Mouse (Mus musculus) hindbrain, embryonic 13.5 days (tissue): Measurements from ENCODE around the gene Trim62. TPM values are rescaled to one million over a fixed set of nuclear protein-coding genes. Genes with fewer than 3 reads are reported as not detected.
A peak's percentile ranks its signal among the peaks of the same experiment; 100 is the strongest.

Experiments
- ATAC-seq: fragments of 200-750 bp; cut with Nextera tagmentation; 2 replicates; pipeline ENCODE4 v1.8.0; 2017; ENCODE audit warnings: moderate TSS enrichment; ENCODE audit not compliant: low FRiP score
- H3K27ac ChIP-seq: fragments of 300-500 bp; sonication (generic); 2 replicates; pipeline ENCODE4 v1.5.1; 2015; ENCODE audit warnings: inconsistent platforms, mild to moderate bottlenecking, moderate library complexity
- H3K27me3 ChIP-seq: fragments of 300-500 bp; sonication (generic); 2 replicates; pipeline ENCODE4 v1.6.1; 2015; ENCODE audit warnings: mild to moderate bottlenecking, inconsistent platforms
- H3K36me3 ChIP-seq: fragments of 300-500 bp; sonication (generic); 2 replicates; pipeline ENCODE4 v1.6.1; 2015; ENCODE audit warnings: mild to moderate bottlenecking, inconsistent platforms
- H3K4me1 ChIP-seq: fragments of 300-500 bp; sonication (generic); replicated peaks from 2 replicates; pipeline ENCODE4 v1.6.1; 2015; ENCODE audit warnings: inconsistent platforms
- H3K4me2 ChIP-seq: fragments of 300-500 bp; sonication (generic); 2 replicates; pipeline ENCODE4 v1.6.1; 2015; ENCODE audit warnings: inconsistent platforms, mild to moderate bottlenecking, moderate library complexity
- H3K4me3 ChIP-seq: fragments of 300-500 bp; sonication (generic); 2 replicates; pipeline ENCODE4 v1.5.1; 2015; ENCODE audit warnings: mild to moderate bottlenecking, inconsistent platforms
- H3K9ac ChIP-seq: fragments of 300-500 bp; sonication (generic); 2 replicates; pipeline ENCODE4 v1.6.1; 2015; ENCODE audit warnings: mild to moderate bottlenecking, inconsistent platforms
- H3K9me3 ChIP-seq: fragments of 300-500 bp; sonication (generic); 2 replicates; pipeline ENCODE4 v1.6.1; 2016; ENCODE audit warnings: inconsistent platforms
- WGBS: fragments of 180-500 bp; shearing (Covaris S2); methylation state at CpG from one replicate; pipeline ENCODE4 v1.1.7; 2015; 5-methylcytosine and 5-hydroxymethylcytosine counted together
- polyA plus RNA-seq: library from polyadenylated mRNA; unstranded; fragments of >200 nt; fragmentation: Nextera tagmentation; extraction: Ambion mirVana; gene quantifications from 2 replicates; pipeline ENCODE4 v1.2.1, GENCODE M21; 2015

The Trim62 gene
- 19.2 and 20.0 TPM in 2 replicates for polyA plus RNA-seq

- peak within 1 kb of the TSS; percentile 86 for H3K4me3 ChIP-seq
- no peaks in the 10 kb centered on the region for H3K9me3 ChIP-seq
- H3K4me2 ChIP-seq: peak within 1 kb of the TSS; percentile 88
- under 1% methylated on average over 29 of the region's 37 CpGs for WGBS
- peaks cover 4% of the 10 kb centered on the region; the same call in 1 of the 2 replicates for H3K36me3 ChIP-seq
- peak; percentile 68 for ATAC-seq
- peak within 1 kb of the TSS; percentile 93 for H3K27ac ChIP-seq
- peaks cover 66% of the 10 kb centered on the region for H3K4me1 ChIP-seq
- H3K27me3 ChIP-seq: no peaks in the 10 kb centered on the region
- H3K9ac ChIP-seq: peak within 1 kb of the TSS; percentile 96
Observed at GRCm38 (mm10) chr4:128883379-128883781, at the start of gene Trim62. Trim62 (plus strand) TSS chr4:128883580.

- Histone ChIP-seq H3K9me3 (no peaks in the 10 kb centered on the region), H3K4me2 (no peak overlapping the region), H3K36me3 (no peaks in the 10 kb centered on the region), H3K27me3 (no peaks in the 10 kb centered on the region), H3K4me1 (peaks cover 28% of the 10 kb centered on the region), H3K4me3 (no peak overlapping the region), H3K9ac (no peak overlapping the region), H3K27ac (peak overlapping the region; percentile 53; the same call in 1 of the 2 replicates)
- no peak for ATAC-seq
- WGBS: 73% methylated on average over 5 of the region's 5 CpGs
Observed at GRCm38 (mm10) chr4:128838202-128838601, 45.2 kb upstream of the Trim62 start.

GRCm38 (mm10) chr4:128839811-128840738 is 43.3 kb upstream of the Trim62 start:
- H3K4me2 ChIP-seq: no peak overlapping the region
- WGBS: 57% methylated on average over 16 of the region's 16 CpGs
- H3K4me3 ChIP-seq: no peak overlapping the region
- peaks cover 38% of the 10 kb centered on the region for H3K4me1 ChIP-seq
- H3K9me3 ChIP-seq: no peaks in the 10 kb centered on the region
- peak overlapping the region; percentile 69 for H3K27ac ChIP-seq
- no peak overlapping the region for H3K9ac ChIP-seq
- no peaks in the 10 kb centered on the region for H3K36me3 ChIP-seq
- ATAC-seq: no peak; the same call in 1 of the 2 replicates
- no peaks in the 10 kb centered on the region for H3K27me3 ChIP-seq

GRCm38 (mm10) chr4:128841259-128841658 is 42.1 kb upstream of the Trim62 start:
- H3K9me3 ChIP-seq: no peaks in the 10 kb centered on the region
- WGBS: 25% methylated on average over 8 of the region's 8 CpGs
- H3K4me2 ChIP-seq: no peak overlapping the region
- H3K4me1 ChIP-seq: peaks cover 44% of the 10 kb centered on the region
- H3K36me3 ChIP-seq: no peaks in the 10 kb centered on the region
- no peaks in the 10 kb centered on the region for H3K27me3 ChIP-seq
- H3K9ac ChIP-seq: no peak overlapping the region
- H3K4me3 ChIP-seq: no peak overlapping the region
- no peak for ATAC-seq
- no peak overlapping the region for H3K27ac ChIP-seq

GRCm38 (mm10) chr4:128844566-128844965 is 38.8 kb upstream of the Trim62 start:
- no peak overlapping the region for H3K4me3 ChIP-seq
- 0 out of 2 replicates have a peak overlapping the region, but pooled peaks have one; percentile 40 for H3K27ac ChIP-seq
- ATAC-seq: no peak
- no peaks in the 10 kb centered on the region for H3K36me3 ChIP-seq
- no peak overlapping the region for H3K4me2 ChIP-seq
- WGBS: 42% methylated on average over 13 of the region's 13 CpGs
- H3K9me3 ChIP-seq: no peaks in the 10 kb centered on the region
- peaks cover 34% of the 10 kb centered on the region for H3K4me1 ChIP-seq
- no peak overlapping the region for H3K9ac ChIP-seq
- H3K27me3 ChIP-seq: no peaks in the 10 kb centered on the region

- Histone ChIP-seq H3K9me3 (no peaks in the 10 kb centered on the region), H3K9ac (no peak overlapping the region), H3K27me3 (no peaks in the 10 kb centered on the region), H3K4me3 (no peak overlapping the region), H3K36me3 (no peaks in the 10 kb centered on the region), H3K4me1 (peaks cover 25% of the 10 kb centered on the region), H3K27ac (0 out of 2 replicates have a peak overlapping the region, but pooled peaks have one; percentile 30), H3K4me2 (no peak overlapping the region)
- 68% methylated on average over 12 of the region's 12 CpGs for WGBS
- ATAC-seq: no peak
Observed at GRCm38 (mm10) chr4:128845367-128845973, 37.9 kb upstream of the Trim62 start.

- no peaks in the 10 kb centered on the region for H3K36me3 ChIP-seq
- ATAC-seq: no peak
- H3K9me3 ChIP-seq: no peaks in the 10 kb centered on the region
- no peak overlapping the region for H3K27ac ChIP-seq
- peaks cover 16% of the 10 kb centered on the region; the same call in 1 of the 2 replicates for H3K4me1 ChIP-seq
- no peak overlapping the region for H3K4me3 ChIP-seq
- H3K9ac ChIP-seq: 0 out of 2 replicates have a peak overlapping the region, but pooled peaks have one; percentile 29
- no peaks in the 10 kb centered on the region for H3K27me3 ChIP-seq
- no peak overlapping the region for H3K4me2 ChIP-seq
- 90% methylated on average over 3 of the region's 3 CpGs for WGBS
Observed at GRCm38 (mm10) chr4:128848961-128849360, 34.4 kb upstream of the Trim62 start.

- no peak overlapping the region for H3K9ac ChIP-seq
- no peak for ATAC-seq
- no peaks in the 10 kb centered on the region for H3K27me3 ChIP-seq
- peaks cover 10% of the 10 kb centered on the region; the same call in 1 of the 2 replicates for H3K4me1 ChIP-seq
- no peak overlapping the region for H3K27ac ChIP-seq
- no peak overlapping the region for H3K4me3 ChIP-seq
- 83% methylated on average over 7 of the region's 7 CpGs for WGBS
- no peak overlapping the region for H3K4me2 ChIP-seq
- no peaks in the 10 kb centered on the region for H3K9me3 ChIP-seq
- H3K36me3 ChIP-seq: no peaks in the 10 kb centered on the region
Observed at GRCm38 (mm10) chr4:128849686-128850085, 33.7 kb upstream of the Trim62 start.

- Histone ChIP-seq H3K4me2 (no peak overlapping the region), H3K4me3 (no peak overlapping the region), H3K36me3 (no peaks in the 10 kb centered on the region), H3K27ac (no peak overlapping the region), H3K9me3 (no peaks in the 10 kb centered on the region), H3K27me3 (no peaks in the 10 kb centered on the region), H3K9ac (no peak overlapping the region), H3K4me1 (0 out of 2 replicates have a peak, but pooled peaks cover 2% of the 10 kb centered on the region)
- WGBS: 90% methylated on average over 12 of the region's 12 CpGs
- no peak for ATAC-seq
Observed at GRCm38 (mm10) chr4:128852266-128852887, 31.0 kb upstream of the Trim62 start.

GRCm38 (mm10) chr4:128853117-128853516 is 30.3 kb upstream of the Trim62 start:
- Histone ChIP-seq H3K27me3 (no peaks in the 10 kb centered on the region), H3K4me3 (no peak overlapping the region), H3K9me3 (no peaks in the 10 kb centered on the region), H3K27ac (no peak overlapping the region), H3K9ac (no peak overlapping the region), H3K36me3 (no peaks in the 10 kb centered on the region), H3K4me1 (0 out of 2 replicates have a peak, but pooled peaks cover 7% of the 10 kb centered on the region), H3K4me2 (no peak overlapping the region)
- WGBS: 74% methylated on average over 11 of the region's 11 CpGs
- no peak for ATAC-seq

GRCm38 (mm10) chr4:128855613-128856040 is 27.8 kb upstream of the Trim62 start:
- ATAC-seq: no peak
- H3K4me1 ChIP-seq: 0 out of 2 replicates have a peak, but pooled peaks cover 7% of the 10 kb centered on the region
- no peaks in the 10 kb centered on the region for H3K36me3 ChIP-seq
- no peaks in the 10 kb centered on the region for H3K27me3 ChIP-seq
- H3K9ac ChIP-seq: no peak overlapping the region
- no peak overlapping the region for H3K4me3 ChIP-seq
- no peak overlapping the region for H3K27ac ChIP-seq
- WGBS: 82% methylated on average over 4 of the region's 4 CpGs
- H3K9me3 ChIP-seq: no peaks in the 10 kb centered on the region
- no peak overlapping the region for H3K4me2 ChIP-seq

GRCm38 (mm10) chr4:128857212-128857611 is 26.2 kb upstream of the Trim62 start:
- no peaks in the 10 kb centered on the region for H3K27me3 ChIP-seq
- WGBS: 67% methylated on average over 2 of the region's 2 CpGs
- ATAC-seq: no peak
- H3K4me3 ChIP-seq: no peak overlapping the region
- H3K4me1 ChIP-seq: 0 out of 2 replicates have a peak, but pooled peaks cover 7% of the 10 kb centered on the region
- H3K9ac ChIP-seq: no peak overlapping the region
- no peaks in the 10 kb centered on the region for H3K36me3 ChIP-seq
- no peak overlapping the region for H3K4me2 ChIP-seq
- no peaks in the 10 kb centered on the region for H3K9me3 ChIP-seq
- H3K27ac ChIP-seq: no peak overlapping the region
